Mouse (Mus musculus) midbrain, embryonic 10.5 days (tissue): ENCODE measurements around the gene Scnn1a. TPM values are rescaled to one million over a fixed set of nuclear protein-coding genes. Genes with fewer than 3 reads are reported as not detected.

Experiments
- DNase-seq: peaks from one replicate; pipeline ENCODE4 v3.0.0-alpha.2; 2017; ENCODE audit warnings: low spot score
- H3K27ac ChIP-seq: fragments of 300-500 bp; sonication (generic); replicated peaks from 2 replicates; pipeline ENCODE4 v1.5.1; 2016; ENCODE audit warnings: mild to moderate bottlenecking
- H3K27me3 ChIP-seq: fragments of 300-500 bp; sonication (generic); 2 replicates; pipeline ENCODE4 v1.6.1; 2016; ENCODE audit warnings: low read depth, mild to moderate bottlenecking; ENCODE audit not compliant: poor library complexity, severe bottlenecking
- H3K36me3 ChIP-seq: fragments of 300-500 bp; sonication (generic); 2 replicates; pipeline ENCODE4 v1.6.1; 2016; ENCODE audit warnings: mild to moderate bottlenecking, moderate library complexity
- H3K4me1 ChIP-seq: fragments of 300-500 bp; sonication (generic); 2 replicates; pipeline ENCODE4 v1.6.1; 2016
- H3K4me3 ChIP-seq: fragments of 300-500 bp; sonication (generic); 2 replicates; pipeline ENCODE4 v1.5.1; 2016; ENCODE audit warnings: mild to moderate bottlenecking, moderate library complexity
- H3K9me3 ChIP-seq: fragments of 300-500 bp; sonication (generic); replicated peaks from 2 replicates; pipeline ENCODE4 v1.6.1; 2016; ENCODE audit warnings: mild to moderate bottlenecking
- WGBS: fragments of 180-500 bp; shearing (Covaris S2); methylation state at CpG from one replicate; pipeline ENCODE4 v1.1.7; 2016; 5-methylcytosine and 5-hydroxymethylcytosine counted together
- polyA plus RNA-seq: library from polyadenylated mRNA; unstranded; fragments of >200 nt; fragmentation: Nextera tagmentation; extraction: Ambion mirVana; gene quantifications from 2 replicates; pipeline ENCODE4 v1.2.1, GENCODE M21; 2016

Scnn1a gene
- polyA plus RNA-seq, 1 experiment from 2014 or later = 0.25 TPM

GRCm38 (mm10) chr6:125359999-125360398 is 39.5 kb downstream of the Scnn1a start:
- H3K36me3 ChIP-seq = peaks cover 28% of the 10 kb centered on the region
- WGBS = 56% methylated on average over 9 of the region's 9 CpGs
- DNase-seq = no peak

GRCm38 (mm10) chr6:125360846-125361245 is 40.4 kb downstream of the Scnn1a start:
- no peak overlapping the region for H3K27ac ChIP-seq
- 46% methylated on average over 9 of the region's 9 CpGs for WGBS
- no peaks in the 10 kb centered on the region for H3K9me3 ChIP-seq
- peaks cover 78% of the 10 kb centered on the region for H3K27me3 ChIP-seq
- peaks cover 42% of the 10 kb centered on the region for H3K4me1 ChIP-seq
- 0 out of 2 replicates have a peak overlapping the region, but pooled peaks have one; percentile 40 for H3K4me3 ChIP-seq
- no peak for DNase-seq
- H3K36me3 ChIP-seq = peaks cover 28% of the 10 kb centered on the region

More at GRCm38 (mm10) chr6:125359999-125360398, 39.5 kb downstream of the Scnn1a start:
- Histone ChIP-seq H3K4me3 (no peak overlapping the region), H3K4me1 (peaks cover 50% of the 10 kb centered on the region), H3K27ac (no peak overlapping the region), H3K27me3 (peaks cover 82% of the 10 kb centered on the region), H3K9me3 (no peaks in the 10 kb centered on the region)

- H3K4me3 ChIP-seq = peak overlapping the region; percentile 40
- H3K4me1 ChIP-seq = peaks cover 36% of the 10 kb centered on the region
- H3K9me3 ChIP-seq = no peaks in the 10 kb centered on the region
- H3K36me3 ChIP-seq = peaks cover 28% of the 10 kb centered on the region
- DNase-seq = no peak
- 13% methylated on average over 38 of the region's 38 CpGs for WGBS
- H3K27me3 ChIP-seq = peaks cover 78% of the 10 kb centered on the region
- H3K27ac ChIP-seq = no peak overlapping the region
Measured at GRCm38 (mm10) chr6:125361467-125362291, 41.2 kb downstream of the Scnn1a start.

- Histone ChIP-seq H3K27me3 (peaks cover 78% of the 10 kb centered on the region), H3K4me1 (peaks cover 42% of the 10 kb centered on the region), H3K27ac (no peak overlapping the region), H3K9me3 (no peaks in the 10 kb centered on the region), H3K36me3 (peaks cover 17% of the 10 kb centered on the region), H3K4me3 (peak overlapping the region; percentile 39)
- 14% methylated on average over 15 of the region's 15 CpGs for WGBS
- DNase-seq = no peak
Measured at GRCm38 (mm10) chr6:125363021-125363420, 42.6 kb downstream of the Scnn1a start.

GRCm38 (mm10) chr6:125363451-125364242 is 43.2 kb downstream of the Scnn1a start:
- Histone ChIP-seq H3K9me3 (no peaks in the 10 kb centered on the region), H3K27ac (no peak overlapping the region), H3K27me3 (peaks cover 72% of the 10 kb centered on the region), H3K4me1 (peaks cover 48% of the 10 kb centered on the region), H3K36me3 (peaks cover 11% of the 10 kb centered on the region; the same call in 1 of the 2 replicates), H3K4me3 (peak overlapping the region; percentile 39)
- DNase-seq = no peak
- 7% methylated on average over 23 of the region's 23 CpGs for WGBS

GRCm38 (mm10) chr6:125364448-125364847 is 44.0 kb downstream of the Scnn1a start:
- Histone ChIP-seq H3K4me1 (peaks cover 55% of the 10 kb centered on the region), H3K27me3 (peaks cover 64% of the 10 kb centered on the region)
- WGBS = 4% methylated on average over 8 of the region's 8 CpGs

GRCm38 (mm10) chr6:125365522-125365921 is 45.1 kb downstream of the Scnn1a start:
- Histone ChIP-seq H3K4me1 (peaks cover 55% of the 10 kb centered on the region), H3K4me3 (no peak overlapping the region), H3K9me3 (no peaks in the 10 kb centered on the region), H3K27ac (no peak overlapping the region), H3K27me3 (peaks cover 58% of the 10 kb centered on the region), H3K36me3 (peaks cover 2% of the 10 kb centered on the region; the same call in 1 of the 2 replicates)
- no peak for DNase-seq
- 86% methylated on average over 5 of the region's 5 CpGs for WGBS

More at GRCm38 (mm10) chr6:125364448-125364847, 44.0 kb downstream of the Scnn1a start:
- H3K9me3 ChIP-seq = no peaks in the 10 kb centered on the region
- no peak overlapping the region for H3K27ac ChIP-seq
- H3K4me3 ChIP-seq = no peak overlapping the region
- DNase-seq = no peak
- peaks cover 4% of the 10 kb centered on the region; the same call in 1 of the 2 replicates for H3K36me3 ChIP-seq

GRCm38 (mm10) chr6:125366133-125366532 is 45.7 kb downstream of the Scnn1a start:
- Histone ChIP-seq H3K27ac (no peak overlapping the region), H3K4me3 (no peak overlapping the region), H3K4me1 (peaks cover 52% of the 10 kb centered on the region), H3K27me3 (peaks cover 52% of the 10 kb centered on the region), H3K36me3 (no peaks in the 10 kb centered on the region), H3K9me3 (no peaks in the 10 kb centered on the region)
- DNase-seq = no peak
- WGBS = 75% methylated on average over 1 of the region's 1 CpGs

- H3K4me1 ChIP-seq = peaks cover 39% of the 10 kb centered on the region
- no peak for DNase-seq
- H3K4me3 ChIP-seq = no peak overlapping the region
- H3K27ac ChIP-seq = no peak overlapping the region
- peaks cover 48% of the 10 kb centered on the region for H3K27me3 ChIP-seq
- WGBS = 57% methylated on average over 4 of the region's 4 CpGs
- H3K9me3 ChIP-seq = no peaks in the 10 kb centered on the region
- no peaks in the 10 kb centered on the region for H3K36me3 ChIP-seq
Measured at GRCm38 (mm10) chr6:125367758-125368371, 47.4 kb downstream of the Scnn1a start.

- Histone ChIP-seq H3K9me3 (no peaks in the 10 kb centered on the region), H3K27ac (no peak overlapping the region), H3K4me1 (peaks cover 37% of the 10 kb centered on the region), H3K27me3 (peaks cover 88% of the 10 kb centered on the region), H3K4me3 (no peak overlapping the region), H3K36me3 (no peaks in the 10 kb centered on the region)
- WGBS = 53% methylated on average over 6 of the region's 6 CpGs
- DNase-seq = no peak
Measured at GRCm38 (mm10) chr6:125377042-125377441, 56.6 kb downstream of the Scnn1a start.

- peaks cover 37% of the 10 kb centered on the region for H3K4me1 ChIP-seq
- H3K27me3 ChIP-seq = peaks cover 88% of the 10 kb centered on the region
- H3K4me3 ChIP-seq = peak overlapping the region; percentile 35
- peak overlapping the region; percentile 23; the same call in 1 of the 2 replicates for H3K27ac ChIP-seq
- no peaks in the 10 kb centered on the region for H3K9me3 ChIP-seq
- no peaks in the 10 kb centered on the region for H3K36me3 ChIP-seq
- WGBS = 37% methylated on average over 16 of the region's 16 CpGs
- DNase-seq = peak; percentile 45
Measured at GRCm38 (mm10) chr6:125377582-125378451, 57.4 kb downstream of the Scnn1a start.
